Mouse (Mus musculus) T-helper 2 cell (primary cell): ENCODE measurements around the gene Myog.

ENCODE experiments used
- in situ Hi-C: fragments of 300-600 bp; cut with MboI, MseI; formaldehyde crosslinking; loops from one replicate; pipeline ENCODE4 v1.15.1; 2025; ENCODE audit warnings: high pct_unique_total_duplicates

The Myog gene

GRCm38 (mm10) chr1:134316361-134316760, 26.6 kb downstream of the Myog start:
- in situ Hi-C loops: no loop called here

- in situ Hi-C loops: no loop called here
These were observed 28.5 kb downstream of the Myog start for GRCm38 (mm10) chr1:134318261-134318660.

- in situ Hi-C loops: no loop called here
These were observed 31.0 kb downstream of the Myog start for GRCm38 (mm10) chr1:134320691-134321301.

GRCm38 (mm10) chr1:134322591-134322990, 32.8 kb downstream of the Myog start:
- in situ Hi-C loops: no loop called here

GRCm38 (mm10) chr1:134326841-134327346, 37.1 kb downstream of the Myog start:
- in situ Hi-C loops: loop anchor here (5.0 kb wide), 1 partner anchor 180 kb away; no protein-coding TSS in a partner anchor

- in situ Hi-C loops: no loop called here
These were observed 42.3 kb downstream of the Myog start for GRCm38 (mm10) chr1:134331879-134332635.

GRCm38 (mm10) chr1:134332770-134333271, 43.0 kb downstream of the Myog start, which contains the start of gene Ppfia4:
Gene Ppfia4, minus strand, starts transcription at chr1:134332928.
- in situ Hi-C loops: no loop called here

- in situ Hi-C loops: no loop called here
These were observed 43.8 kb downstream of the Myog start for GRCm38 (mm10) chr1:134333371-134334110.

GRCm38 (mm10) chr1:134334111-134334827, 44.5 kb downstream of the Myog start:
- in situ Hi-C loops: no loop called here

- in situ Hi-C loops: no loop called here
These were observed 45.6 kb downstream of the Myog start for GRCm38 (mm10) chr1:134335211-134335923.

GRCm38 (mm10) chr1:134335924-134336810, 46.4 kb downstream of the Myog start:
- in situ Hi-C loops: no loop called here

- in situ Hi-C loops: no loop called here
These were observed 47.3 kb downstream of the Myog start for GRCm38 (mm10) chr1:134336958-134337710.

- in situ Hi-C loops: no loop called here
These were observed 49.4 kb downstream of the Myog start for GRCm38 (mm10) chr1:134339162-134339561.

GRCm38 (mm10) chr1:134339757-134340619, 50.2 kb downstream of the Myog start:
- in situ Hi-C loops: no loop called here

- in situ Hi-C loops: no loop called here
These were observed 52.0 kb downstream of the Myog start for GRCm38 (mm10) chr1:134341641-134342277.
